Comparison of ENCODE assay signal across 7 mouse cellular contexts in the genomic region with DNA sequence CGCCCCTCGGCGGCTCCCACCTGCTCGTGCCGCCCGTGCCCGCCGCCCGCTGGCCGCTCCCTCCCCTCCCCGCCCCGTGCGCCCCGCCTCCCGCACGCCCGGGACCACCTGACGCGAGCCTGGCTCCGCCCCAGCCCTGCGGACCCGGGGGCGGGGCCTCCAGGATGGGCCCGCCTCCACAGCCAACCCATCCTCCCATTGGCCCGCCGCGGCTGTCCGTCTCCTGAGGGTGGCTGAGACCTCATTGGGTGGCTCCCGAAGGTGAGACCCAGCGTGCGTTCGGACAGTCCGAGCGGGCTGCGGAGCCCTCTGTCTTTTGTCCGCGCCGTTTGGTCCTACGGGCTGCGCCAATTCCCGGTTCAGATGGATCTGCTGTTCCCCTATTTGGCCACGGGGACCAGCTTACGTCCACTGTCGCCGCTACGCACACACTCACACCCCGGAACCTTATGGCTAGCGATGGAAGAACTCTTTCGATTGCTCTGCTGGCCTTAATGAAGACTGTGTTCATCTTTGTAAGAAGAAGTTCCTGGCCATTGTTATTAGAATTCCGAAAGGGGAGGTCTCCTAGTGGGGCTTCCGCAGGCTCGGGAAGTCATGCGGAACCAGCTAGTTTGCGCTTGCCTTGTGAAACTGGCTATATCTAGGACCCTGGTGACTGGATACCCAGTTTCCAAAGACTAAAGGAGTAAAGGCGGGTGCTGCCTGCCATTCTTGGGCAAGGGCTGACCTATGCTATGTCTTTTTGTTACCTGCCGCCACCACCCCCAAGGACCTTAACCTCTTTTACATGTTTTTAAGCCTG. TPM values are rescaled to one million over a fixed set of nuclear protein-coding genes. Genes with fewer than 3 reads are reported as not detected.
DNase-seq lines count a peak whose midpoint lies in the region; ATAC-seq and TF ChIP-seq lines count a peak whose summit lies in the region.

A gene (minus strand): TSS at position 71 of the 805 bp plus-strand sequence.

- WGBS in heart, embryonic 11.5 days (ENCODE audit: insufficient replicate concordance), result under 1% methylated on average over 35 of the region's 56 CpGs
- WGBS in kidney, embryonic 15.5 days, result under 1% methylated on average over 50 of the region's 56 CpGs
- under 1% methylated on average over 41 of the region's 56 CpGs for WGBS in limb, embryonic 15.5 days
- under 1% methylated on average over 45 of the region's 56 CpGs for WGBS in midbrain, postnatal 0 days

- peak; percentile 97 for DNase-seq in brain, adult 2 months (ENCODE audit: low read depth, low spot score)
- DNase-seq in midbrain, postnatal 0 days (ENCODE audit: low spot score), result peak; percentile 92
- DNase-seq in spleen, postnatal 10 days (ENCODE audit: low spot score in 2 of 2), result peak; percentile 75 to 88

- peak; percentile 64 for ATAC-seq in erythroblast, adult 5-6 weeks (replicated peaks; ENCODE audit: low FRiP score, poor library complexity, severe bottlenecking)
- ATAC-seq in heart, embryonic 11.5 days (replicated peaks; ENCODE audit: insufficient number of reproducible peaks, low FRiP score, low TSS enrichment), result peak; percentile 95
- peak; percentile 98 for ATAC-seq in kidney, embryonic 15.5 days (replicated peaks; ENCODE audit: low FRiP score)
- ATAC-seq in limb, embryonic 15.5 days (ENCODE audit: insufficient number of reproducible peaks, low FRiP score, low TSS enrichment, low read depth), result peak; percentile 95
- peak; percentile 96 for ATAC-seq in midbrain, postnatal 0 days (ENCODE audit: low FRiP score)

- peak within 1 kb of the TSS; percentile 65 for H3K9ac ChIP-seq in heart, embryonic 11.5 days (ENCODE audit: low read depth, low read length)
- H3K9ac ChIP-seq in kidney, embryonic 15.5 days, result peak within 1 kb of the TSS; percentile 59
- H3K9ac ChIP-seq in limb, embryonic 15.5 days, result peak within 1 kb of the TSS; percentile 54
- H3K9ac ChIP-seq in midbrain, postnatal 0 days (replicated peaks; ENCODE audit: low read length, poor library complexity, severe bottlenecking), result peak within 1 kb of the TSS; percentile 76

- H3K4me2 ChIP-seq in heart, embryonic 11.5 days, result peak within 1 kb of the TSS; percentile 97
- peak within 1 kb of the TSS; percentile 97 for H3K4me2 ChIP-seq in kidney, embryonic 15.5 days
- peak within 1 kb of the TSS; percentile 96 for H3K4me2 ChIP-seq in limb, embryonic 15.5 days
- peak within 1 kb of the TSS; percentile 63 for H3K4me2 ChIP-seq in midbrain, postnatal 0 days (ENCODE audit: low read depth, low read length, poor library complexity, severe bottlenecking)

- H3K27ac ChIP-seq in heart, embryonic 11.5 days (ENCODE audit: low read depth, low read length), result no peak within 1 kb of the TSS
- peak within 1 kb of the TSS; percentile 94 for H3K27ac ChIP-seq in kidney, embryonic 15.5 days
- peak within 1 kb of the TSS; percentile 47; the same call in 1 of the 2 replicates for H3K27ac ChIP-seq in limb, embryonic 15.5 days
- H3K27ac ChIP-seq in midbrain, postnatal 0 days (ENCODE audit: low read depth, low read length), result peak within 1 kb of the TSS; percentile 57

- H3K4me3 ChIP-seq in heart, embryonic 11.5 days (ENCODE audit: low read depth, low read length), result peak within 1 kb of the TSS; percentile 65
- H3K4me3 ChIP-seq in kidney, embryonic 15.5 days (replicated peaks), result peak within 1 kb of the TSS; percentile 71
- H3K4me3 ChIP-seq in limb, embryonic 15.5 days, result peak within 1 kb of the TSS; percentile 63
- H3K4me3 ChIP-seq in midbrain, postnatal 0 days (ENCODE audit: low read depth, low read length), result peak within 1 kb of the TSS; percentile 67

- H3K27me3 ChIP-seq in heart, embryonic 11.5 days (ENCODE audit: control insufficient read depth, insufficient read depth, low read length), result peaks cover 47% of the 10 kb centered on the region
- peaks cover 62% of the 10 kb centered on the region for H3K27me3 ChIP-seq in kidney, embryonic 15.5 days
- peaks cover 59% of the 10 kb centered on the region for H3K27me3 ChIP-seq in limb, embryonic 15.5 days
- no peaks in the 10 kb centered on the region for H3K27me3 ChIP-seq in midbrain, postnatal 0 days (ENCODE audit: insufficient read depth, low read length)

- peak; percentile 36 for TF ChIP-seq CTCF in midbrain, postnatal 0 days (IDR thresholded peaks at IDR 0.05)

- H3K36me3 ChIP-seq in heart, embryonic 11.5 days (ENCODE audit: control insufficient read depth, insufficient read depth, low read length), result no peaks in the 10 kb centered on the region
- H3K36me3 ChIP-seq in kidney, embryonic 15.5 days, result no peaks in the 10 kb centered on the region
- H3K36me3 ChIP-seq in limb, embryonic 15.5 days, result no peaks in the 10 kb centered on the region
- H3K36me3 ChIP-seq in midbrain, postnatal 0 days (ENCODE audit: insufficient read depth, low read length), result 0 out of 2 replicates have a peak, but pooled peaks cover 4% of the 10 kb centered on the region

- H3K4me1 ChIP-seq in heart, embryonic 11.5 days (ENCODE audit: control insufficient read depth, insufficient read depth, low read length), result peaks cover 3% of the 10 kb centered on the region; the same call in 1 of the 2 replicates
- H3K4me1 ChIP-seq in kidney, embryonic 15.5 days, result peaks cover 21% of the 10 kb centered on the region
- H3K4me1 ChIP-seq in limb, embryonic 15.5 days, result peaks cover 16% of the 10 kb centered on the region
- peaks cover 14% of the 10 kb centered on the region; the same call in 1 of the 2 replicates for H3K4me1 ChIP-seq in midbrain, postnatal 0 days (ENCODE audit: insufficient read depth, low read length)

- no peaks in the 10 kb centered on the region for H3K9me3 ChIP-seq in heart, embryonic 11.5 days (replicated peaks; ENCODE audit: control insufficient read depth, low read length)
- no peaks in the 10 kb centered on the region for H3K9me3 ChIP-seq in kidney, embryonic 15.5 days (replicated peaks)
- H3K9me3 ChIP-seq in limb, embryonic 15.5 days, result no peaks in the 10 kb centered on the region
- H3K9me3 ChIP-seq in midbrain, postnatal 0 days (ENCODE audit: low read length), result no peaks in the 10 kb centered on the region

RNA-seq across cellular contexts. Expression of the gene that starts here (rescaled TPM):
- 0.58 and 4.8 TPM in 2 replicates for total RNA-seq in erythroblast, adult 5-6 weeks (2015; ENCODE audit: low replicate concordance)
- 1.5 and 1.6 TPM in 2 replicates for total RNA-seq in erythroblast, adult 5-6 weeks (2017; ENCODE audit: low replicate concordance)
- 0.04 and 0.52 TPM in 2 replicates for polyA plus RNA-seq in heart, embryonic 11.5 days (2014; fragmentation: Nextera tagmentation; extraction: Ambion mirVana)
- 1.3 and 1.5 TPM in 2 replicates for polyA plus RNA-seq in kidney, embryonic 15.5 days (2015; fragmentation: Nextera tagmentation; extraction: Ambion mirVana)
- polyA plus RNA-seq in limb, embryonic 15.5 days (2015; fragmentation: Nextera tagmentation; extraction: Ambion mirVana), result 1.0 and 1.2 TPM in 2 replicates
- 67.1 and 71.1 TPM in 2 replicates for total RNA-seq in midbrain, postnatal 0 days (2014; rRNA removed)
- polyA plus RNA-seq in midbrain, postnatal 0 days (2015; fragmentation: Nextera tagmentation; extraction: Ambion mirVana), result 7.9 and 9.3 TPM in 2 replicates

Comparison
In these comparisons a context has a peak if more than half of its experiments do, and no peak if none do; other contexts are left out.
1. RNA of the gene that starts here (total RNA-seq): 67.1 to 71.1 TPM in midbrain, postnatal 0 days; 0.58 to 4.8 TPM in erythroblast, adult 5-6 weeks; every median in the first group is over 10 times any median in the second.
2. Peak in ATAC-seq, H3K4me3 ChIP-seq, H3K9ac ChIP-seq and H3K4me2 ChIP-seq in heart, embryonic 11.5 days; RNA of the gene not detected or under 1 TPM.
3. Peak in every context shown above with its lines, with median percentiles within 50 percentile points of each other: DNase-seq, ATAC-seq, H3K4me2 ChIP-seq, H3K4me3 ChIP-seq and H3K9ac ChIP-seq.